Mouse (Mus musculus) activated CD4-positive, CD25-positive, alpha-beta regulatory T cell (primary cell): ENCODE results near the gene Tapbp. TPM values are rescaled to one million over a fixed set of nuclear protein-coding genes. Genes with fewer than 3 reads are reported as not detected.

Source experiments
- polyA plus RNA-seq, 2 experiments: library from polyadenylated mRNA; unstranded; fragments of 100-300 nt; shearing (Covaris generic); gene quantifications; one replicate each; pipeline ENCODE4 v1.2.1; 2017

The Tapbp gene
- polyA plus RNA-seq: 100 to 1,000 TPM; 650 to 721 TPM

GRCm38 (mm10) chr17:33915671-33916250 is at the start of gene Tapbp, which contains the start of gene Zbtb22:
TSS of gene Tapbp (plus strand) at chr17:33915899.
TSS of gene Zbtb22 (plus strand) at chr17:33915904.

GRCm38 (mm10) chr17:33873537-33873936 is 42.2 kb upstream of the Tapbp start, which contains the start of gene Gm7029:
TSS of gene Gm7029 (plus strand) at chr17:33873837.

DNA sequence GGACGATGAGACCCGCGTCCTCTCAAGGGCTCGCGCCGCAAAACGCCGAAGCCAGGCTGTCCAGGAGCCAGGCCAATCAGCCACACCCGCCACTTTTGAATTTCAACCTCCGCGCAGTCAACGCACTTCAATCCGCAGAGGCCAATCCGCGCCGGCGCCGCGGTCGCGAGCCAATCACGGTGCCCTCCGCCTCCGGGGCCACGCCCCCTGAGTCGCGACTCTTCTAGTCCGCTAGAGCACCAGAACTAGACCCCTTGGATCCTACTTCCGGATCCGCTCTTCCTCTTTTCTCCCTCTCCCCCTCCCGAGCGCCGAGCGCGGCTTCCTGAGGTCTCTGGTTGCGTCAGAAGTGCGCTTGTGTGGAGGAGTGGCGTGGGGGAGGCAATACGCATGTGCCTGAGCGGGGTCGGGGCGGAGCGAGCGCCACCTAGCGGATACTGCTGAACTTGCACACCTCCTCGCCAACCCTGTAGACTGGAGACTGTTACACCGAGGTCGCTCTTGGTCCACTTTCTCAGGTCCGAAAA is 25.1 kb upstream of the Tapbp start, which contains the start of gene Kifc1:
Kifc1 (minus strand) TSS at position 129 of the 527 bp plus-strand sequence.

DNA sequence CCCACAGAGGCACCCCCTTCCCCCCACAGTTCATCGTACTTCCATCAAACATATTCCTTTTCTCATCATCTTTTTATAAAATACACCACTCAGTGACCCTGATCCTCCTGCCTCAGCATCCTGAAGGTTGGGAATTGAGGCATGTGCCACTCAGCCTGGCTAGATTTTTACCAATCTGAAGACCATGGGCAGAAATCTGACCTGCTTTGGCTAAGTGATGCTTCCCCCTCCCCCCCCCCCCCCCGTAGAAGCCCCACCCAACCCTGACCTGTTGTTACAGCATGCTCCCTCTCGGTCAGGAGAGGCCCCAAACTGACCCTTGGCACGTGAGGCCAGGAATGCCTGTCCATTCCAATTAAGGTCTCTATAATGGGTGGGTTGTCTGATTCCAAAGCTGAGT is 10.9 kb upstream of the Tapbp start, which contains the start of gene Platr17:
Platr17 (plus strand) TSS at position 301 of the 400 bp plus-strand sequence.

DNA sequence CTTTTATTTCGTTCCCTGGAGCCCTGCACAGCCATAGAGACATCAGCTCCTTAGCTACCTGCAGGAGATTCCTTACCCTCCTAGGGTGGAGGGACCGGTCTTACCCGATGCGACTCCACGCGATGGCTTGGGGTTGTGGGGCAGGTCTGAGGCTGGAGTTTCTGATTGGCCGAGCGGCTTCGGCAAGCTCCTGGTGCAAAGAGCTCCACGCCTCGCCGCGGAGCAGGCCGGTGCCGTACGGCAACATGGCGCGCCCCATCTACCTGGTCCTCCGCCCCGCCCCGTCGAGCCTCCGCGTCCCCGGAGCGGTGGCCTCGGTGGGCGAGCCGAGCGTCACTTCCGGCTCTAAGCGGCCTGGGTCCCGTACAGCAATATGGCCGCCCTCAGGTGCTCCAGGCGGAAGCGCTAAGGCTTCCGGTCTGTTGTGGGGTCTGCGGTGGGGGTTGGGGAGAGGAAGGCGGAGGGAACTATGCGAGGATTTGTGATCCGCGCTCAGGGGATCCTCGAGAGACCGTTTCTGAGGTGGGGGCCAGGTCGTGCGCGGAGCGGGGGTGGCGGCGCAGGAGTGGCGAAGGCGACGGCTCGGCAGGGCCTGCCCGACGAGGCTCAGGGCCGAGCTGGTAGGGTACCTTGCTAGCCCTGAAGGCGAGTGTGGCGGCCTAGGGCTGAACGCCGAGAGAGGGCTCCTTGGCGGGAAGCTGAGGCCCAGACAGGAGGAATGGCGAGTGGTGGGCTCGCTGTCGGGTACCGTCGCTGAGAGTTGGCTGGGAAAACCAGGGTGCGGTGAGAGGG is 6.4 kb upstream of the Tapbp start, which contains the start of gene Daxx:
Daxx (plus strand) TSS at position 338 of the 792 bp plus-strand sequence.

GRCm38 (mm10) chr17:33929371-33930279 is 13.9 kb downstream of the Tapbp start, which contains the start of gene Rgl2:
TSS of gene Rgl2 (plus strand) at chr17:33929543.

DNA sequence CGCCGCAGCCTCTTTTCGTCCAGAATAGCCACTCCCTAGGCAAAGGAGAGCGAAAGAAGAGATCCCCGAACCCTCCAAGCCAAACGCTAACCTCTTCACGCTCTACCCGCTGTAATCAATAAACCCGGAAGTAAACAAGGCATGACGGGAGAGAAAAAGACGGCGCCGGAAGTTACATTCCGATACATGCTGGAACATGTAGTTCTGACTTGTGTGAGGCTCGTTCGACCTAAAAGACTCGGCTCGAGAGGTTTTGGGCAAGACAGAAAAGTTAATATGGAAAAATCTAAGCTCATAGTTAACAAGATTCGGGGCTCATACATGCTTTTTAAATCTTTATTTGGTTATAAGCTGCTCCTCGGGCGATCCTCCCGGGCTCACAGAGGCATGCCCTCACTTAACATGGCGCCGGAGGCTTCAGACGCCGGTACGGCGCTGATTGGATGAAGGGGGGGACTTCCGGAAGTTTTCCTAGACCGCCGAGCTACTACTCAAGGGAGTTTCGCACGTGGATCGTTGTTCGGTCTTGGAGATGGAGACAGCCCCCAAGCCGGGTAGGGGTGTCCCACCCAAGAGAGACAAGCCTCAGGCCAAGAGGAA is 24.6 kb downstream of the Tapbp start, which contains the start of the genes Pfdn6 and Wdr46:
Pfdn6 (minus strand) TSS at position 138 of the 600 bp plus-strand sequence.
Wdr46 (plus strand) TSS at position 455 of the 600 bp plus-strand sequence.

GRCm38 (mm10) chr17:33951021-33951946 is 35.6 kb downstream of the Tapbp start, which contains the start of gene B3galt4:
TSS of gene B3galt4 (minus strand) at chr17:33951488.

GRCm38 (mm10) chr17:33955555-33956214 is 40.0 kb downstream of the Tapbp start, which contains the start of the genes Vps52 and Rps18:
TSS of gene Vps52 (plus strand) at chr17:33955812.
TSS of gene Rps18 (minus strand) at chr17:33956001.

Other genes with a start within 250 kb of the Tapbp start
- gene Hnrnpm, start 229.0 kb upstream of the Tapbp start, polyA plus RNA-seq: 100 to 1,000 TPM; 292 to 345 TPM
- 100 to 1,000 TPM; 115 to 135 TPM for gene March2, start 197.2 kb upstream of the Tapbp start, polyA plus RNA-seq
- 100 to 1,000 TPM; 257 to 293 TPM for gene Rab11b, start 155.4 kb upstream of the Tapbp start, polyA plus RNA-seq
- 1 to 10 TPM; 2.2 to 9.0 TPM for gene Angptl4, start 134.1 kb upstream of the Tapbp start, polyA plus RNA-seq
- 1 to 10 TPM; 5.5 to 8.4 TPM for gene Kank3, start 105.4 kb upstream of the Tapbp start, polyA plus RNA-seq
- gene Rps28, start 91.3 kb upstream of the Tapbp start, polyA plus RNA-seq: 1,000 to 10,000 TPM in 1 of 2 experiments, 100 to 1,000 TPM in 1; 711 to 1,323 TPM
- gene Ndufa7, start 91.3 kb upstream of the Tapbp start, polyA plus RNA-seq: 100 to 1,000 TPM; 336 to 377 TPM
- 10 to 100 TPM; 10.3 to 32.6 TPM for gene Cd320, start 72.8 kb upstream of the Tapbp start, polyA plus RNA-seq
- gene Gm7029, start 42.1 kb upstream of the Tapbp start, polyA plus RNA-seq: not detected
- 10 to 100 TPM in 1 of 2 experiments, 1 to 10 TPM in 1; 5.4 to 10.0 TPM for gene Kifc1, start 25.2 kb upstream of the Tapbp start, polyA plus RNA-seq
- gene Platr17, start 10.8 kb upstream of the Tapbp start, polyA plus RNA-seq: 1 to 10 TPM; 3.2 to 8.3 TPM
- 100 to 1,000 TPM; 126 to 129 TPM for gene Daxx, start 6.5 kb upstream of the Tapbp start, polyA plus RNA-seq
- gene Zbtb22, start within 50 bp of the Tapbp start, polyA plus RNA-seq: 10 to 100 TPM; 18.2 to 18.6 TPM
- gene Rgl2, start 13.6 kb downstream of the Tapbp start, polyA plus RNA-seq: 100 to 1,000 TPM; 109 to 112 TPM
- gene Pfdn6, start 24.4 kb downstream of the Tapbp start, polyA plus RNA-seq: 100 to 1,000 TPM; 145 to 156 TPM
- gene Wdr46, start 24.8 kb downstream of the Tapbp start, polyA plus RNA-seq: 10 to 100 TPM; 46.5 to 72.2 TPM
- gene B3galt4, start 35.6 kb downstream of the Tapbp start, polyA plus RNA-seq: 10 to 100 TPM; 37.5 to 47.5 TPM
- 10 to 100 TPM; 61.1 to 66.8 TPM for gene Vps52, start 39.9 kb downstream of the Tapbp start, polyA plus RNA-seq
- gene Rps18, start 40.1 kb downstream of the Tapbp start, polyA plus RNA-seq: 1,000 to 10,000 TPM; 1,636 to 3,186 TPM
- gene H2-K1, start 84.4 kb downstream of the Tapbp start, polyA plus RNA-seq: over 10,000 TPM; 11,900 to 12,872 TPM
- gene Ring1, start 108.8 kb downstream of the Tapbp start, polyA plus RNA-seq: 10 to 100 TPM; 27.7 to 36.2 TPM
- 100 to 1,000 TPM; 183 to 346 TPM for gene H2-Ke6, start 112.2 kb downstream of the Tapbp start, polyA plus RNA-seq
- 10 to 100 TPM; 80.0 to 90.9 TPM for gene Slc39a7, start 115.8 kb downstream of the Tapbp start, polyA plus RNA-seq
- gene Rxrb, start 115.9 kb downstream of the Tapbp start, polyA plus RNA-seq: 10 to 100 TPM; 43.3 to 60.3 TPM
- gene Col11a2, start 123.5 kb downstream of the Tapbp start, polyA plus RNA-seq: 1 to 10 TPM in 1 of 2 experiments, under 1 TPM in 1; 0.86 to 1.7 TPM
- 10 to 100 TPM; 19.9 to 60.5 TPM for gene H2-Oa, start 176.4 kb downstream of the Tapbp start, polyA plus RNA-seq
- gene H2-DMa, start 203.6 kb downstream of the Tapbp start, polyA plus RNA-seq: 100 to 1,000 TPM; 113 to 424 TPM
- 100 to 1,000 TPM; 158 to 192 TPM for gene Brd2, start 206.7 kb downstream of the Tapbp start, polyA plus RNA-seq
- gene H2-DMb2, start 227.4 kb downstream of the Tapbp start, polyA plus RNA-seq: 10 to 100 TPM in 1 of 2 experiments, 1 to 10 TPM in 1; 6.4 to 25.9 TPM
- gene H2-DMb1, start 237.2 kb downstream of the Tapbp start, polyA plus RNA-seq: 10 to 100 TPM in 1 of 2 experiments, 1 to 10 TPM in 1; 3.4 to 17.2 TPM